Mouse (Mus musculus): ENCODE measurements at regions not wholly inside any gene's neighbourhood (a gene's known extent, or its start where the extent isn't known, plus 50 kb on each side); places are given as distances from the start of the nearest gene placed in this dataset.
"Not testable (repeated sequence)": the region's sequence is repeated elsewhere in the genome, so short reads cannot be mapped to it uniquely, and the experiment has no call there.

- no peak for DNase-seq (ENCODE audit: low read depth, low spot score)
Observed at GRCm38 (mm10) chr6:66382347-66383010, 152.7 kb upstream of the Mad2l1 start.

GRCm38 (mm10) chr6:66395147-66395546, 140.0 kb upstream of the Mad2l1 start:
- DNase-seq (ENCODE audit: low read depth, low spot score), result no peak

GRCm38 (mm10) chr6:66397411-66397810, 137.8 kb upstream of the Mad2l1 start:
- no peak for DNase-seq (ENCODE audit: low read depth, low spot score)

- DNase-seq (ENCODE audit: low read depth, low spot score), result no peak
Observed at GRCm38 (mm10) chr6:66398674-66399073, 136.5 kb upstream of the Mad2l1 start.

- DNase-seq (ENCODE audit: low read depth, low spot score), result no peak
Observed at GRCm38 (mm10) chr6:66399091-66399755, 136.0 kb upstream of the Mad2l1 start.

GRCm38 (mm10) chr6:66401468-66401867, 133.7 kb upstream of the Mad2l1 start:
- DNase-seq (ENCODE audit: low read depth, low spot score), result no peak

GRCm38 (mm10) chr6:66401868-66402440, 133.2 kb upstream of the Mad2l1 start:
- DNase-seq (ENCODE audit: low read depth, low spot score), result no peak

GRCm38 (mm10) chr6:66414822-66415221, 120.4 kb upstream of the Mad2l1 start:
- no peak for DNase-seq (ENCODE audit: low read depth, low spot score)

- no peak for DNase-seq (ENCODE audit: low read depth, low spot score)
Observed at GRCm38 (mm10) chr6:66419452-66420041, 115.6 kb upstream of the Mad2l1 start.

- no peak for DNase-seq (ENCODE audit: low read depth, low spot score)
Observed at GRCm38 (mm10) chr6:66428370-66428769, 106.8 kb upstream of the Mad2l1 start.

- DNase-seq (ENCODE audit: low read depth, low spot score), result not testable (repeated sequence)
Observed at GRCm38 (mm10) chr6:66450408-66450807, 84.8 kb upstream of the Mad2l1 start.

- no peak for DNase-seq (ENCODE audit: low read depth, low spot score)
Observed at GRCm38 (mm10) chr6:66458172-66458571, 77.0 kb upstream of the Mad2l1 start.

- DNase-seq (ENCODE audit: low read depth, low spot score), result no peak
Observed at GRCm38 (mm10) chr6:66464540-66464939, 70.7 kb upstream of the Mad2l1 start.

- no peak for DNase-seq (ENCODE audit: low read depth, low spot score)
Observed at GRCm38 (mm10) chr6:66465137-66465853, 69.9 kb upstream of the Mad2l1 start.

- peak; percentile 9 for DNase-seq (ENCODE audit: low read depth, low spot score)
Observed at GRCm38 (mm10) chr6:66466757-66467156, 68.4 kb upstream of the Mad2l1 start.

GRCm38 (mm10) chr6:66470627-66471249, 64.5 kb upstream of the Mad2l1 start:
- DNase-seq (ENCODE audit: low read depth, low spot score), result no peak

- no peak for DNase-seq (ENCODE audit: low read depth, low spot score)
Observed at GRCm38 (mm10) chr6:66471786-66472185, 63.4 kb upstream of the Mad2l1 start.

GRCm38 (mm10) chr6:66472697-66473096, 62.5 kb upstream of the Mad2l1 start:
- no peak for DNase-seq (ENCODE audit: low read depth, low spot score)

- DNase-seq (ENCODE audit: low read depth, low spot score), result no peak
Observed at GRCm38 (mm10) chr6:66477575-66477974, 57.6 kb upstream of the Mad2l1 start.

GRCm38 (mm10) chr6:66478326-66478964, 56.7 kb upstream of the Mad2l1 start:
- no peak for DNase-seq (ENCODE audit: low read depth, low spot score)

GRCm38 (mm10) chr6:66479576-66479975, 55.6 kb upstream of the Mad2l1 start:
- no peak for DNase-seq (ENCODE audit: low read depth, low spot score)

All from retina, adult 2 months (tissue).